8 mouse cellular contexts compared by ENCODE assay signal in the genomic region with DNA sequence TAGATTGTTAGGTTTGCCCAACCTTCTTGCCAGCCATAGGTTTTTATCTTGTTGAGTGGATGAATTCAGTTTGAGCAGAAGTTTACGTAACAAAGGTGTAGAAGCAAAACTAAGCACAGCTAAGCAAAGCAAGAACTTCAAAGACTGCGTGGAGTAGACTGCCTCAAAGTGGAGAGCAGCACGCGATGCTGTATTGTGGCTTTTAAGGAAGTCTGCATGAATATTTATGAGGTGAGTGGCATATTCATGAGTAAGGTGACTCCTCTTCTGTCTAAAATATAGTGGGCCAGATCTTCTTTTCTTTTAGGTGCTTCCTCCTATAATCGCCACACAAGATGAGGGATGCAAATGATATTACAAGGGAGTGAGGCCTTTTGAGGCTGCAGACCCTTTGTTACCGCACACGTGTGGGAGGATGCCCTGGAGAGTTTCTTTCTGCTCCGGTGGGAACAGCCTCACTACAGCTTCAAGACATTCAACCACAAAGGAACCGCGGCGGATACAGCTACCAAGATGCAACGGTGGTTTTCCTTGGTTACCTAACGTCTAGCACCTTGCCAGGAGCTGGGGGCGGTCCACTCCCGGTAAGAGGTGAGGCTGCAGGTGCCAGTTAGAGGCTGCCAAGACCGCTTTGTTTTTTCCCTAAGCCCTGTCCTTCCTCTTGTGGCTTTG. TPM values are rescaled to one million over a fixed set of nuclear protein-coding genes. Genes with fewer than 3 reads are reported as not detected.
A peak's percentile ranks its signal among the peaks of the same experiment; 100 is the strongest.
DNase-seq lines count a peak whose midpoint lies in the region; ATAC-seq lines count a peak whose summit lies in the region.

No protein-coding gene starts in this region.

- H3K36me3 ChIP-seq in neural tube, embryonic 13.5 days, result no peaks in the 10 kb centered on the region

- peak overlapping the region; percentile 61 for H3K9ac ChIP-seq in neural tube, embryonic 13.5 days

- no peaks in the 10 kb centered on the region for H3K27me3 ChIP-seq in neural tube, embryonic 13.5 days

- peak; percentile 80 for ATAC-seq in inflammation-experienced regulatory T-cells, adult 6 months
- peak; percentile 49 for ATAC-seq in neural tube, embryonic 13.5 days (ENCODE audit: low read depth)

- 2% methylated on average over 16 of the region's 16 CpGs for whole genome bisulfite sequencing in neural tube, embryonic 13.5 days

- peaks cover 10% of the 10 kb centered on the region for H3K4me1 ChIP-seq in neural tube, embryonic 13.5 days (replicated peaks)

- peak overlapping the region; percentile 39; the same call in 1 of the 2 replicates for H3K27ac ChIP-seq in neural tube, embryonic 13.5 days (replicated peaks)

- peak overlapping the region; percentile 28 for H3K4me3 ChIP-seq in neural tube, embryonic 13.5 days

- intact Hi-C loops in left cerebral cortex, postnatal 14 days (cut with DNase I), result loop anchor here (10.0 kb wide), 1 partner anchor 206 kb away; no protein-coding TSS in a partner anchor
- intact Hi-C loops in gastrocnemius, postnatal 36 days (cut with DNase I), result loop anchor here (10.0 kb wide), 1 partner anchor 246 kb away; no protein-coding TSS in a partner anchor

- peak overlapping the region; percentile 53 for H3K4me2 ChIP-seq in neural tube, embryonic 13.5 days

- H3K9me3 ChIP-seq in neural tube, embryonic 13.5 days, result no peaks in the 10 kb centered on the region

- DNase-seq in left cerebral cortex, postnatal 14 days (ENCODE audit: low spot score in 2 of 2), result peak; percentile 12 to 34
- DNase-seq in left cerebral cortex, adult 11 months (ENCODE audit: low spot score), result no peak
- peak; percentile 33 for DNase-seq in embryo, embryonic 9.5 days (ENCODE audit: extremely low spot score)
- DNase-seq in gastrocnemius, postnatal 36 days, result no peak
- DNase-seq in layer of hippocampus, adult 9-10 months (ENCODE audit: low spot score), result no peak
- DNase-seq in layer of hippocampus, postnatal 25 days (ENCODE audit: extremely low spot score in 1 of 2, low spot score in 1 of 2), result no peak

RNA-seq across cellular contexts. Expression of a gene that starts 16.2 kb away (rescaled TPM):
- 10 to 100 TPM; 27.7 to 28.0 TPM for total RNA-seq in left cerebral cortex, postnatal 14 days (2021)
- 10 to 100 TPM; 14.1 to 21.5 (median 19.0) TPM for polyA plus RNA-seq in inflammation-experienced regulatory T-cells, adult 6 months (2017; shearing (Covaris generic))
- 25.6 and 29.9 TPM in 2 replicates for polyA plus RNA-seq in neural tube, embryonic 13.5 days (2015; fragmentation: Nextera tagmentation; extraction: Ambion mirVana)
- 1 to 10 TPM; 6.8 to 7.6 TPM for total RNA-seq in gastrocnemius, postnatal 36 days (2021)
- 10 to 100 TPM; 28.4 to 31.8 TPM for total RNA-seq in layer of hippocampus, postnatal 25 days (2021)

Comparison
In these comparisons a context has a peak if more than half of its experiments do, and no peak if none do; other contexts are left out.
1. DNase-seq: peak in left cerebral cortex, postnatal 14 days (2 of 2) and embryo, embryonic 9.5 days (single experiment); none in left cerebral cortex, adult 11 months (single experiment), gastrocnemius, postnatal 36 days (0 of 2), layer of hippocampus, adult 9-10 months (single experiment) and layer of hippocampus, postnatal 25 days (0 of 2).